Mouse (Mus musculus): ENCODE measurements around the gene Cacna2d1. TPM values are rescaled to one million over a fixed set of nuclear protein-coding genes. Genes with fewer than 3 reads are reported as not detected.
A peak's percentile ranks its signal among the peaks of the same experiment; 100 is the strongest.

Cacna2d1 gene
- polyA plus RNA-seq, 1 experiment: 184 TPM

GRCm38 (mm10) chr5:15935234-15935728 lies 790 bp downstream of the Cacna2d1 start:
- WGBS: 2% methylated on average over 27 of the region's 27 CpGs
- Histone ChIP-seq H3K4me1 (ENCODE audit: control insufficient read depth, insufficient read depth, low read length) (no peaks in the 10 kb centered on the region), H3K4me3 (ENCODE audit: insufficient read depth, low read depth, low read length) (peak overlapping the region; percentile 99), H3K27ac (ENCODE audit: insufficient read depth, low read depth, low read length) (peak overlapping the region; percentile 100)
- TF ChIP-seq POLR2A (IDR thresholded peaks at IDR 0.05; ENCODE audit: insufficient read depth, low read depth, low read length) (no peak), CTCF (IDR thresholded peaks at IDR 0.05; ENCODE audit: insufficient read depth, low read depth, low read length) (no peak)

GRCm38 (mm10) chr5:15935831-15936710 lies 1.6 kb downstream of the Cacna2d1 start:
- Histone ChIP-seq H3K4me3 (ENCODE audit: insufficient read depth, low read depth, low read length) (peak overlapping the region; percentile 99), H3K4me1 (ENCODE audit: control insufficient read depth, insufficient read depth, low read length) (no peaks in the 10 kb centered on the region), H3K27ac (ENCODE audit: insufficient read depth, low read depth, low read length) (peak overlapping the region; percentile 100)
- TF ChIP-seq CTCF (IDR thresholded peaks at IDR 0.05; ENCODE audit: insufficient read depth, low read depth, low read length): no peak
- TF ChIP-seq POLR2A (IDR thresholded peaks at IDR 0.05; ENCODE audit: insufficient read depth, low read depth, low read length): no peak
- WGBS: 23% methylated on average over 14 of the region's 14 CpGs

GRCm38 (mm10) chr5:15941191-15941725 lies 6.8 kb downstream of the Cacna2d1 start:
- no peaks in the 10 kb centered on the region for H3K4me1 ChIP-seq (ENCODE audit: control insufficient read depth, insufficient read depth, low read length)
- WGBS: 52% methylated on average over 6 of the region's 6 CpGs
- H3K4me3 ChIP-seq (ENCODE audit: insufficient read depth, low read depth, low read length): no peak overlapping the region
- H3K27ac ChIP-seq (ENCODE audit: insufficient read depth, low read depth, low read length): no peak overlapping the region
- TF ChIP-seq CTCF (IDR thresholded peaks at IDR 0.05; ENCODE audit: insufficient read depth, low read depth, low read length): no peak
- no peak for TF ChIP-seq POLR2A (IDR thresholded peaks at IDR 0.05; ENCODE audit: insufficient read depth, low read depth, low read length)

GRCm38 (mm10) chr5:15942051-15942450 lies 7.6 kb downstream of the Cacna2d1 start:
- Histone ChIP-seq H3K4me3 (ENCODE audit: insufficient read depth, low read depth, low read length) (no peak overlapping the region), H3K27ac (ENCODE audit: insufficient read depth, low read depth, low read length) (no peak overlapping the region), H3K4me1 (ENCODE audit: control insufficient read depth, insufficient read depth, low read length) (no peaks in the 10 kb centered on the region)
- whole genome bisulfite sequencing: 77% methylated on average over 4 of the region's 4 CpGs
- no peak for TF ChIP-seq CTCF (IDR thresholded peaks at IDR 0.05; ENCODE audit: insufficient read depth, low read depth, low read length)
- TF ChIP-seq POLR2A (IDR thresholded peaks at IDR 0.05; ENCODE audit: insufficient read depth, low read depth, low read length): no peak

- H3K4me3 ChIP-seq (ENCODE audit: insufficient read depth, low read depth, low read length): no peak overlapping the region
- WGBS: 78% methylated on average over 6 of the region's 6 CpGs
- H3K27ac ChIP-seq (ENCODE audit: insufficient read depth, low read depth, low read length): no peak overlapping the region
- H3K4me1 ChIP-seq (ENCODE audit: control insufficient read depth, insufficient read depth, low read length): no peaks in the 10 kb centered on the region
- TF ChIP-seq CTCF (IDR thresholded peaks at IDR 0.05; ENCODE audit: insufficient read depth, low read depth, low read length): no peak
- no peak for TF ChIP-seq POLR2A (IDR thresholded peaks at IDR 0.05; ENCODE audit: insufficient read depth, low read depth, low read length)
Measured at GRCm38 (mm10) chr5:15948290-15949037, 14.0 kb downstream of the Cacna2d1 start.

GRCm38 (mm10) chr5:15959760-15960159 lies 25.3 kb downstream of the Cacna2d1 start:
- no peaks in the 10 kb centered on the region for H3K4me1 ChIP-seq (ENCODE audit: control insufficient read depth, insufficient read depth, low read length)
- 89% methylated on average over 1 of the region's 1 CpGs for WGBS
- no peak for TF ChIP-seq CTCF (IDR thresholded peaks at IDR 0.05; ENCODE audit: insufficient read depth, low read depth, low read length)
- no peak for TF ChIP-seq POLR2A (IDR thresholded peaks at IDR 0.05; ENCODE audit: insufficient read depth, low read depth, low read length)
- no peak overlapping the region for H3K4me3 ChIP-seq (ENCODE audit: insufficient read depth, low read depth, low read length)
- no peak overlapping the region for H3K27ac ChIP-seq (ENCODE audit: insufficient read depth, low read depth, low read length)

GRCm38 (mm10) chr5:15961866-15962265 lies 27.4 kb downstream of the Cacna2d1 start:
- H3K4me3 ChIP-seq (ENCODE audit: insufficient read depth, low read depth, low read length): no peak overlapping the region
- TF ChIP-seq CTCF (IDR thresholded peaks at IDR 0.05; ENCODE audit: insufficient read depth, low read depth, low read length) (no peak), POLR2A (IDR thresholded peaks at IDR 0.05; ENCODE audit: insufficient read depth, low read depth, low read length) (no peak)
- H3K4me1 ChIP-seq (ENCODE audit: control insufficient read depth, insufficient read depth, low read length): no peaks in the 10 kb centered on the region
- H3K27ac ChIP-seq (ENCODE audit: insufficient read depth, low read depth, low read length): no peak overlapping the region
- 66% methylated on average over 2 of the region's 2 CpGs for WGBS

- H3K27ac ChIP-seq (ENCODE audit: insufficient read depth, low read depth, low read length): no peak overlapping the region
- TF ChIP-seq POLR2A (IDR thresholded peaks at IDR 0.05; ENCODE audit: insufficient read depth, low read depth, low read length) (no peak), CTCF (IDR thresholded peaks at IDR 0.05; ENCODE audit: insufficient read depth, low read depth, low read length) (no peak)
Measured at GRCm38 (mm10) chr5:15966888-15967287, 32.4 kb downstream of the Cacna2d1 start.

More at GRCm38 (mm10) chr5:15966888-15967287, 32.4 kb downstream of the Cacna2d1 start:
- Histone ChIP-seq H3K4me1 (ENCODE audit: control insufficient read depth, insufficient read depth, low read length) (peaks cover 1% of the 10 kb centered on the region; the same call in 1 of the 2 replicates), H3K4me3 (ENCODE audit: insufficient read depth, low read depth, low read length) (no peak overlapping the region)
